Mouse (Mus musculus) embryonic facial prominence, embryonic 14.5 days (tissue): Measurements from ENCODE around the gene Nprl2. TPM values are rescaled to one million over a fixed set of nuclear protein-coding genes. Genes with fewer than 3 reads are reported as not detected.

Experiments
- ATAC-seq: fragments of 200-750 bp; cut with Nextera tagmentation; 2 replicates; pipeline ENCODE4 v1.8.0; 2017; ENCODE audit warnings: low read depth, moderate number of reproducible peaks, moderate TSS enrichment
- DNase-seq: peaks from one replicate; pipeline ENCODE4 v3.0.0-alpha.2; 2015; ENCODE audit warnings: low spot score
- H3K27ac ChIP-seq: fragments of 300-500 bp; sonication (generic); replicated peaks from 2 replicates; pipeline ENCODE4 v1.5.1; 2014; ENCODE audit warnings: low read depth, mild to moderate bottlenecking, low read length, moderate library complexity
- H3K27me3 ChIP-seq: fragments of 300-500 bp; sonication (generic); replicated peaks from 2 replicates; pipeline ENCODE4 v1.6.1; 2014; ENCODE audit warnings: low read length; ENCODE audit not compliant: control insufficient read depth, insufficient read depth
- H3K36me3 ChIP-seq: fragments of 300-500 bp; sonication (generic); 2 replicates; pipeline ENCODE4 v1.6.1; 2014; ENCODE audit warnings: low read length, mixed read lengths; ENCODE audit not compliant: control insufficient read depth, insufficient read depth
- H3K4me1 ChIP-seq: fragments of 300-500 bp; sonication (generic); 2 replicates; pipeline ENCODE4 v1.6.1; 2014; ENCODE audit warnings: antibody characterized with exemption, low read length; ENCODE audit not compliant: control insufficient read depth, insufficient read depth
- H3K4me2 ChIP-seq: fragments of 300-500 bp; sonication (generic); 2 replicates; pipeline ENCODE4 v1.6.1; 2014; ENCODE audit warnings: low read depth, mild to moderate bottlenecking, low read length, moderate library complexity, mixed read lengths
- H3K4me3 ChIP-seq: fragments of 300-500 bp; sonication (generic); 2 replicates; pipeline ENCODE4 v1.5.1; 2014; ENCODE audit warnings: low read depth, mild to moderate bottlenecking, low read length
- H3K9ac ChIP-seq: fragments of 300-500 bp; sonication (generic); 2 replicates; pipeline ENCODE4 v1.6.1; 2014; ENCODE audit warnings: low read depth, mild to moderate bottlenecking, low read length, moderate library complexity, mixed read lengths
- H3K9me3 ChIP-seq: fragments of 300-500 bp; sonication (generic); 2 replicates; pipeline ENCODE4 v1.6.1; 2016; ENCODE audit warnings: low read length; ENCODE audit not compliant: control insufficient read depth
- WGBS: fragments of 180-500 bp; shearing (Covaris S2); extraction: QIAGEN DNeasy Blood & Tissue Kit; methylation state at CpG from one replicate; pipeline ENCODE4 v1.1.7; 2014; 5-methylcytosine and 5-hydroxymethylcytosine counted together
- polyA plus RNA-seq: library from polyadenylated mRNA; unstranded; fragments of >200 nt; fragmentation: Nextera tagmentation; extraction: Ambion mirVana; gene quantifications from 2 replicates; pipeline ENCODE4 v1.2.1, GENCODE M21; 2014

Nprl2 gene
- polyA plus RNA-seq, 1 experiment from 2014 or later: 35.4 TPM

DNA sequence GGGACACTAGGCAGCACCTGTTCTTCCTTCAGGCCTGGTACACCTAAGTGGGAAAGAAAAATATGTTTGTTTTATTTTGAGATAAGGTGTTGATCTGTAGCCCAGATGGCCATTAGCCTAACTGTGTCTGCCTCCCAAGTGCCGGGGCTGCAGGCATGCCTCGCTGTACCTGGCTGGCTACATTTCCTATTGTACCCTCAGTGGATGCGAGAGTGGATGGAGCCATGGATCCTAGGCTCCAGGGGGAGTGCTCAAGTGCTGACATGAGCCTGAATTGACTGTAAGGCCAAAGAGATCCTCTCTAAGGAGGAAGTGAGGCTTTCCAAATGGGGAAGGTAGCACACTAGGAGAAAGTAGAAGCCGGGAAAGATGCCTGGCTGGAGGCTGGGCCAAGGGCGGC lies 5.9 kb downstream of the Nprl2 start:
- 80% methylated on average over 5 of the region's 5 CpGs for WGBS
- ATAC-seq (no peak), DNase-seq (no peak)
- no peak overlapping the region for H3K9ac ChIP-seq
- no peaks in the 10 kb centered on the region for H3K27me3 ChIP-seq
- no peak overlapping the region for H3K4me2 ChIP-seq
- H3K9me3 ChIP-seq: no peaks in the 10 kb centered on the region
- H3K4me1 ChIP-seq: peaks cover 34% of the 10 kb centered on the region
- H3K36me3 ChIP-seq: peaks cover 16% of the 10 kb centered on the region
- H3K4me3 ChIP-seq: no peak overlapping the region
- H3K27ac ChIP-seq: no peak overlapping the region

DNA sequence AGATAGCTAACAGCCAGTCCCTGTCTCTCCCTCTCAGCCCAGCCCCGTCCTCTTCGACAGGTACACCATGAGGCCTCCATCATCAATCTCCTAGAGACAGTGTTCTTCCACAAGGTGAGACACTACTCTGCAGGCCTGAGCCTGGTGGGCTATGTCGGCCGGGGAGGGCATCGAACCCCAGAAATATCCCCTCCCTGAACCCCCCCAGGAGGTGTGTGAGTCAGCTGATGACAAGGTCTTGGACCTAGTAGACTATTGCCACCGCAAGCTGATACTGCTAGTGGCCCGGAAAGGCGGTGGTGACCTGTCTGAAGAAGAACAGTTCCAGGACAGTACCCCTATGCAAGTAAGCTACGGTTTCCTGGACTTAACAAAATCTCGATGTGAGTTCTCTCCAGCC lies 6.8 kb downstream of the Nprl2 start:
- no peak for DNase-seq
- H3K4me2 ChIP-seq: no peak overlapping the region
- WGBS: 88% methylated on average over 10 of the region's 10 CpGs
- ATAC-seq: no peak
- H3K4me3 ChIP-seq: no peak overlapping the region
- H3K36me3 ChIP-seq: peaks cover 16% of the 10 kb centered on the region
- no peaks in the 10 kb centered on the region for H3K27me3 ChIP-seq
- no peaks in the 10 kb centered on the region for H3K9me3 ChIP-seq
- H3K9ac ChIP-seq: no peak overlapping the region
- H3K27ac ChIP-seq: no peak overlapping the region
- H3K4me1 ChIP-seq: peaks cover 40% of the 10 kb centered on the region

GRCm38 (mm10) chr9:107549297-107550074 lies 7.5 kb downstream of the Nprl2 start:
- Histone ChIP-seq H3K4me1 (peaks cover 40% of the 10 kb centered on the region), H3K36me3 (peaks cover 9% of the 10 kb centered on the region), H3K9ac (no peak overlapping the region), H3K9me3 (no peaks in the 10 kb centered on the region), H3K4me2 (no peak overlapping the region), H3K27me3 (no peaks in the 10 kb centered on the region), H3K4me3 (no peak overlapping the region), H3K27ac (no peak overlapping the region)
- no peak for DNase-seq
- WGBS: 75% methylated on average over 19 of the region's 20 CpGs
- no peak for ATAC-seq

- Histone ChIP-seq H3K4me2 (peak overlapping the region; percentile 90), H3K27ac (peak overlapping the region; percentile 86)
- ATAC-seq: no peak
These were observed 8.6 kb downstream of the Nprl2 start for GRCm38 (mm10) chr9:107550491-107551116.

GRCm38 (mm10) chr9:107551117-107551889 lies 9.3 kb downstream of the Nprl2 start, which contains the start of gene Rassf1:
Rassf1 (plus strand) TSS chr9:107551555.
- Histone ChIP-seq H3K9ac (peak within 1 kb of the TSS; percentile 79), H3K4me3 (peak within 1 kb of the TSS; percentile 58), H3K9me3 (no peaks in the 10 kb centered on the region), H3K4me1 (peaks cover 49% of the 10 kb centered on the region), H3K4me2 (peak within 1 kb of the TSS; percentile 90), H3K27ac (peak within 1 kb of the TSS; percentile 86), H3K27me3 (no peaks in the 10 kb centered on the region), H3K36me3 (no peaks in the 10 kb centered on the region)
- WGBS: under 1% methylated on average over 41 of the region's 63 CpGs
- DNase-seq (peak; percentile 84), ATAC-seq (peak; percentile 41)

More at GRCm38 (mm10) chr9:107550491-107551116, 8.6 kb downstream of the Nprl2 start:
- Histone ChIP-seq H3K9me3 (no peaks in the 10 kb centered on the region), H3K27me3 (no peaks in the 10 kb centered on the region), H3K9ac (peak overlapping the region; percentile 79), H3K36me3 (no peaks in the 10 kb centered on the region), H3K4me3 (peak overlapping the region; percentile 58), H3K4me1 (peaks cover 43% of the 10 kb centered on the region)
- WGBS: 36% methylated on average over 23 of the region's 23 CpGs
- no peak for DNase-seq

GRCm38 (mm10) chr9:107551890-107552355 lies 9.9 kb downstream of the Nprl2 start:
- peaks cover 5% of the 10 kb centered on the region; the same call in 1 of the 2 replicates for H3K36me3 ChIP-seq
- H3K4me2 ChIP-seq: peak overlapping the region; percentile 90
- ATAC-seq: no peak
- peak overlapping the region; percentile 58 for H3K4me3 ChIP-seq
- H3K9ac ChIP-seq: peak overlapping the region; percentile 79
- peaks cover 49% of the 10 kb centered on the region for H3K4me1 ChIP-seq
- H3K9me3 ChIP-seq: no peaks in the 10 kb centered on the region
- 9% methylated on average over 8 of the region's 8 CpGs for WGBS
- DNase-seq: peak; percentile 76
- H3K27ac ChIP-seq: peak overlapping the region; percentile 86
- H3K27me3 ChIP-seq: no peaks in the 10 kb centered on the region

DNA sequence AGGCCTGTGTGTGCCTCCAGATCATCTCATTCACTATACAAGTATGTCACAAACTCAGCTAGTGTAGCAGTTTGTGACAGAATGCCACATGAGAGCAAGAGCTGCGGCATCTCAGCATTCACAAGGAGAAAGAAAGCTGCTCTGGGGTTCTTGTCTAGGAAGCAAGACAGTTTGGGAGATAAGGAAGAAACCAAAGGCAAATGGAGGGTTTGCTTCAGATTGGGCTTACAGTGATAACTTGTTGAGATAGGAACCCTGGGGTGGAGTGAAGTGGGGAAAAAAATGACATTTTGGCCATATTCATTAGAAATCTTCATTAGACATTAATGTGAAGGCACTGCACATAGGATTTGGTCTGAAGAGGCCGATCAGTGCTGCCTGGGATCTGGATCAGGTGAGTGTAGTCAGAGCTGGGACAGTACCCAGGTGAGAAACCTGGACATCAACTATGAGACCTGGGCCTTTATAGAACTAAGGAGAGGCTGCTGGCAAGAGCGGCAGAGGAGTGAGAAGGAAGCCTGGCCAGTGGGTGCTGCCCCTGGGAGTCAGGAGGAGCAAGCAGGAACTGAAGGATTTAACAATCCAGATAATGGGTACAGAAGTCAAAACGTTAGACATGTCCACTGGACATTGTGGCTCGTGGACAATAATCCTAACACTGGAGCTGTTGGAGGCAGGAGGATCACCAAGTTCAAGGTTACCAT lies 10.8 kb downstream of the Nprl2 start:
- Histone ChIP-seq H3K4me2 (peak overlapping the region; percentile 90), H3K9me3 (no peaks in the 10 kb centered on the region), H3K4me1 (peaks cover 43% of the 10 kb centered on the region), H3K9ac (peak overlapping the region; percentile 65; the same call in 1 of the 2 replicates), H3K36me3 (peaks cover 14% of the 10 kb centered on the region), H3K27me3 (no peaks in the 10 kb centered on the region), H3K27ac (no peak overlapping the region; the same call in 1 of the 2 replicates), H3K4me3 (peak overlapping the region; percentile 83)
- 80% methylated on average over 5 of the region's 5 CpGs for WGBS
- ATAC-seq (no peak), DNase-seq (no peak)
